Mouse (Mus musculus) spleen, adult 2 months (tissue): ENCODE data around the gene Reps2. TPM values are rescaled to one million over a fixed set of nuclear protein-coding genes. Genes with fewer than 3 reads are reported as not detected.

Experiments used
- DNase-seq, 2 experiments: peaks; one replicate each; pipeline versions ENCODE4 v3.0.0 to v3.0.0-alpha.2; 2012 to 2021; ENCODE audit warnings: low spot score in 2 of 2, low read depth in 1 of 2
- H3K27ac ChIP-seq: fragments of 200-500 bp; 2 replicates; pipeline ENCODE4 v1.5.1; 2012; ENCODE audit warnings: low read length, inconsistent platforms; ENCODE audit not compliant: insufficient read depth
- H3K27me3 ChIP-seq: fragments of 200-500 bp; 2 replicates; pipeline ENCODE4 v1.6.1; 2012; ENCODE audit warnings: mild to moderate bottlenecking, moderate library complexity, low read length, inconsistent platforms; ENCODE audit not compliant: control insufficient read depth, insufficient read depth
- H3K36me3 ChIP-seq: fragments of 200-500 bp; 2 replicates; pipeline ENCODE4 v1.6.1; 2012; ENCODE audit warnings: mild to moderate bottlenecking, low read length, inconsistent platforms; ENCODE audit not compliant: control insufficient read depth, insufficient read depth
- H3K4me1 ChIP-seq: fragments of 200-500 bp; 2 replicates; pipeline ENCODE4 v1.6.1; 2011; ENCODE audit warnings: inconsistent platforms; ENCODE audit not compliant: control insufficient read depth, insufficient read depth, insufficient read length
- H3K4me3 ChIP-seq: fragments of 200-500 bp; 2 replicates; pipeline ENCODE4 v1.5.1; 2011; ENCODE audit warnings: mild to moderate bottlenecking, inconsistent platforms; ENCODE audit not compliant: insufficient read depth, insufficient read length; ENCODE audit errors: extremely low read depth
- CTCF ChIP-seq: fragments of 200-500 bp; IDR thresholded peaks from 2 replicates; pipeline ENCODE4 v1.5.1; 2011; ENCODE audit warnings: mild to moderate bottlenecking, inconsistent platforms; ENCODE audit not compliant: insufficient read depth, insufficient read length, insufficient replicate concordance; ENCODE audit errors: extremely low read depth
- POLR2A ChIP-seq: fragments of 200-500 bp; IDR thresholded peaks from 2 replicates; pipeline ENCODE4 v1.6.1; 2011; ENCODE audit warnings: low read depth, low read length, inconsistent platforms
- WGBS: fragments of 180-500 bp; shearing (Covaris S2); methylation state at CpG from one replicate; pipeline ENCODE4 v1.1.7; 2018; 5-methylcytosine and 5-hydroxymethylcytosine counted together
- polyA plus RNA-seq: library from polyadenylated mRNA; depleted of rRNA; stranded (reverse); fragments of >200 nt; gene quantifications from 2 replicates; pipeline ENCODE4 v1.2.3, GENCODE M21; 2012

The Reps2 gene
- polyA plus RNA-seq, 1 experiment, result 0.23 TPM

- Histone ChIP-seq H3K4me3 (no peak overlapping the region), H3K4me1 (no peaks in the 10 kb centered on the region), H3K27ac (no peak overlapping the region), H3K27me3 (no peaks in the 10 kb centered on the region), H3K36me3 (no peaks in the 10 kb centered on the region)
- TF ChIP-seq CTCF (no peak), POLR2A (no peak)
- 89% methylated on average over 6 of the region's 6 CpGs for WGBS
- DNase-seq, result no peak
Observed at GRCm38 (mm10) chrX:162590145-162590790, 53.2 kb downstream of the Reps2 start.

- Histone ChIP-seq H3K4me1 (no peaks in the 10 kb centered on the region), H3K36me3 (no peaks in the 10 kb centered on the region), H3K4me3 (no peak overlapping the region), H3K27me3 (no peaks in the 10 kb centered on the region), H3K27ac (no peak overlapping the region)
- 83% methylated on average over 3 of the region's 3 CpGs for WGBS
- TF ChIP-seq POLR2A, result no peak
- TF ChIP-seq CTCF, result no peak
- no peak for DNase-seq
Observed at GRCm38 (mm10) chrX:162589173-162589805, 54.2 kb downstream of the Reps2 start.

GRCm38 (mm10) chrX:162584349-162584748 is 59.1 kb downstream of the Reps2 start:
- WGBS, result 70% methylated on average over 3 of the region's 3 CpGs
- Histone ChIP-seq H3K4me1 (no peaks in the 10 kb centered on the region), H3K36me3 (no peaks in the 10 kb centered on the region), H3K27ac (no peak overlapping the region), H3K27me3 (no peaks in the 10 kb centered on the region), H3K4me3 (no peak overlapping the region)
- TF ChIP-seq POLR2A, result no peak
- no peak for TF ChIP-seq CTCF
- no peak for DNase-seq

- Histone ChIP-seq H3K4me3 (no peak overlapping the region), H3K36me3 (no peaks in the 10 kb centered on the region), H3K27ac (no peak overlapping the region), H3K27me3 (no peaks in the 10 kb centered on the region), H3K4me1 (no peaks in the 10 kb centered on the region)
- WGBS, result 66% methylated on average over 3 of the region's 3 CpGs
- TF ChIP-seq CTCF (no peak), POLR2A (no peak)
- no peak for DNase-seq
Observed at GRCm38 (mm10) chrX:162580521-162580920, 62.9 kb downstream of the Reps2 start.

GRCm38 (mm10) chrX:162568439-162568838 is 75.0 kb downstream of the Reps2 start:
- TF ChIP-seq CTCF (no peak), POLR2A (no peak)
- WGBS, result 85% methylated on average over 2 of the region's 2 CpGs
- no peaks in the 10 kb centered on the region for H3K36me3 ChIP-seq

GRCm38 (mm10) chrX:162565501-162565900 is 77.9 kb downstream of the Reps2 start:
- DNase-seq, result no peak
- TF ChIP-seq POLR2A (no peak), CTCF (no peak)
- no peaks in the 10 kb centered on the region for H3K36me3 ChIP-seq
- H3K27ac ChIP-seq, result no peak overlapping the region
- no peaks in the 10 kb centered on the region for H3K27me3 ChIP-seq
- H3K4me1 ChIP-seq, result no peaks in the 10 kb centered on the region
- WGBS, result 91% methylated on average over 4 of the region's 4 CpGs
- no peak overlapping the region for H3K4me3 ChIP-seq

More at GRCm38 (mm10) chrX:162568439-162568838, 75.0 kb downstream of the Reps2 start:
- H3K27ac ChIP-seq, result no peak overlapping the region
- no peaks in the 10 kb centered on the region for H3K4me1 ChIP-seq
- DNase-seq, result no peak
- no peak overlapping the region for H3K4me3 ChIP-seq
- no peaks in the 10 kb centered on the region for H3K27me3 ChIP-seq

- DNase-seq, result no peak
- no peaks in the 10 kb centered on the region for H3K27me3 ChIP-seq
- WGBS, result 83% methylated on average over 6 of the region's 6 CpGs
- TF ChIP-seq POLR2A (no peak), CTCF (no peak)
- no peaks in the 10 kb centered on the region for H3K4me1 ChIP-seq
- H3K27ac ChIP-seq, result no peak overlapping the region
- no peak overlapping the region for H3K4me3 ChIP-seq
- H3K36me3 ChIP-seq, result no peaks in the 10 kb centered on the region
Observed at GRCm38 (mm10) chrX:162556459-162556841, 87.0 kb downstream of the Reps2 start.
